Mouse (Mus musculus): Measurements from ENCODE around the gene Tssk6.

The Tssk6 gene

GRCm38 (mm10) chr8:69902163-69903062 lies at the start of gene Tssk6, which contains the start of the genes Ndufa13 and Yjefn3:
Tssk6 (plus strand) TSS chr8:69902184.
Ndufa13 (minus strand) TSS chr8:69902558.
Yjefn3 (minus strand) TSS chr8:69902712.
- DNase-seq (ENCODE audit: low spot score) = no peak

GRCm38 (mm10) chr8:69853869-69854268 lies 48.1 kb upstream of the Tssk6 start:
- no peak for DNase-seq (ENCODE audit: low spot score)

GRCm38 (mm10) chr8:69860807-69861206 lies 41.2 kb upstream of the Tssk6 start:
- DNase-seq (ENCODE audit: low spot score) = peak; percentile 21

GRCm38 (mm10) chr8:69861251-69861650 lies 40.7 kb upstream of the Tssk6 start:
- DNase-seq (ENCODE audit: low spot score) = no peak

- DNase-seq (ENCODE audit: low spot score) = no peak
Observed at GRCm38 (mm10) chr8:69863387-69864020, 38.5 kb upstream of the Tssk6 start.

GRCm38 (mm10) chr8:69864180-69864579 lies 37.8 kb upstream of the Tssk6 start:
- DNase-seq (ENCODE audit: low spot score) = no peak

GRCm38 (mm10) chr8:69867696-69868326 lies 34.2 kb upstream of the Tssk6 start:
- no peak for DNase-seq (ENCODE audit: low spot score)

GRCm38 (mm10) chr8:69870003-69870765 lies 31.8 kb upstream of the Tssk6 start:
- no peak for DNase-seq (ENCODE audit: low spot score)

- no peak for DNase-seq (ENCODE audit: low spot score)
Observed at GRCm38 (mm10) chr8:69870907-69871306, 31.1 kb upstream of the Tssk6 start.

GRCm38 (mm10) chr8:69874155-69874554 lies 27.8 kb upstream of the Tssk6 start:
- DNase-seq (ENCODE audit: low spot score) = peak; percentile 78

GRCm38 (mm10) chr8:69874654-69875053 lies 27.3 kb upstream of the Tssk6 start:
- no peak for DNase-seq (ENCODE audit: low spot score)

- DNase-seq (ENCODE audit: low spot score) = no peak
Observed at GRCm38 (mm10) chr8:69876097-69876496, 25.9 kb upstream of the Tssk6 start.

GRCm38 (mm10) chr8:69876967-69877366 lies 25.0 kb upstream of the Tssk6 start:
- DNase-seq (ENCODE audit: low spot score) = no peak

GRCm38 (mm10) chr8:69877396-69877795 lies 24.6 kb upstream of the Tssk6 start:
- DNase-seq (ENCODE audit: low spot score) = no peak

GRCm38 (mm10) chr8:69877992-69878391 lies 24.0 kb upstream of the Tssk6 start:
- DNase-seq (ENCODE audit: low spot score) = no peak

- DNase-seq (ENCODE audit: low spot score) = no peak
Observed at GRCm38 (mm10) chr8:69879678-69880077, 22.3 kb upstream of the Tssk6 start.

GRCm38 (mm10) chr8:69880841-69881240 lies 21.1 kb upstream of the Tssk6 start:
- no peak for DNase-seq (ENCODE audit: low spot score)

GRCm38 (mm10) chr8:69881261-69881865 lies 20.6 kb upstream of the Tssk6 start:
- no peak for DNase-seq (ENCODE audit: low spot score)

GRCm38 (mm10) chr8:69882021-69882756 lies 19.8 kb upstream of the Tssk6 start:
- DNase-seq (ENCODE audit: low spot score) = no peak

- no peak for DNase-seq (ENCODE audit: low spot score)
Observed at GRCm38 (mm10) chr8:69882833-69883600, 19.0 kb upstream of the Tssk6 start.

Data from MN1 (cell line).